Mouse (Mus musculus): Measurements from ENCODE around the gene Fyb. TPM values are rescaled to one million over a fixed set of nuclear protein-coding genes. Genes with fewer than 3 reads are reported as not detected.

Fyb gene
- total RNA-seq, 1 experiment = not detected

GRCm38 (mm10) chr15:6645498-6645897 lies 122.8 kb downstream of the Fyb start:
- in situ Hi-C loops (cut with MboI; ENCODE audit: low sequenced_read_pairs in 2 of 2, unreplicated experiment in 2 of 2) = loop anchor here in 1 of 2 experiments (25.0 kb wide), 1 partner anchor 567 kb away; no protein-coding TSS in a partner anchor
- Histone ChIP-seq H3K4me3 (ENCODE audit: insufficient read depth in 1 of 2, low read depth in 1 of 2, low read length in 2 of 2, poor library complexity in 1 of 2, severe bottlenecking in 1 of 2) (no peak overlapping the region), H3K36me3 (ENCODE audit: control insufficient read depth, insufficient read depth, low read length, poor library complexity, severe bottlenecking) (no peaks in the 10 kb centered on the region), H3K27ac (ENCODE audit: insufficient read depth, low read depth, low read length, poor library complexity, severe bottlenecking) (no peak overlapping the region), H3K9me3 (ENCODE audit: control insufficient read depth, insufficient read depth, low read depth, low read length) (no peaks in the 10 kb centered on the region), H3K4me1 (ENCODE audit: control insufficient read depth in 2 of 2, insufficient read depth in 2 of 2, low read length in 2 of 2, poor library complexity in 1 of 2) (no peaks in the 10 kb centered on the region), H3K9ac (ENCODE audit: insufficient read depth, low read depth, low read length, poor library complexity, severe bottlenecking) (no peak overlapping the region)
- TF ChIP-seq ZNF384 (IDR thresholded peaks at IDR 0.05; ENCODE audit: low read depth, low read length) = no peak
- no peak for TF ChIP-seq CHD2 (IDR thresholded peaks at IDR 0.05; ENCODE audit: low read depth, low read length)
- TF ChIP-seq ZC3H11A (IDR thresholded peaks at IDR 0.05; ENCODE audit: borderline replicate concordance, low read depth, low read length) = no peak
- TF ChIP-seq MAFK (IDR thresholded peaks at IDR 0.05; ENCODE audit: insufficient read depth, low read depth, low read length) = no peak
- no peak for TF ChIP-seq HCFC1 (IDR thresholded peaks at IDR 0.05; ENCODE audit: borderline replicate concordance, insufficient read depth, low read length)
- DNase-seq (ENCODE audit: low read depth, low spot score) = no peak

DNA sequence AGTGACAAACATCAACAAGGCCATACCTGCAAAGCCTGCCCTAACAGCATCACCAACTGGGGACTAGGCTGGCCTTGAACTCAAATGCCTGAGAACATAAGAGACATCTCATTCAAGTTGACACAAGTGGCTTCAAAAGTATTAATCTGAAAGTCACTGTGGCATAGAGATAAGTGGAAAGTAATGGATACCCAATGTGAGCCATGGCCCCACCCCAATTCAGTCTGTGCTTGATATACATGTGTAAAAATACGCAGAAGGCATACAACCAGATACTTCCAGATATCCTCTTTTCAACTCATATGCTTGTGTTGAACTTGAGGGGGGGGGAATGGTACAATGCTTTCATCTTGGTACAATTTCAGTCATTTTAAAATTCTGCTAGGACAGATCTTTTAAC lies 124.4 kb downstream of the Fyb start:
- no peak for DNase-seq (ENCODE audit: low read depth, low spot score)
- in situ Hi-C loops (cut with MboI; ENCODE audit: low sequenced_read_pairs in 2 of 2, unreplicated experiment in 2 of 2) = loop anchor here in 1 of 2 experiments (25.0 kb wide), 1 partner anchor 565 kb away; no protein-coding TSS in a partner anchor
- H3K9me3 ChIP-seq (ENCODE audit: control insufficient read depth, insufficient read depth, low read depth, low read length) = no peaks in the 10 kb centered on the region
- TF ChIP-seq HCFC1 (IDR thresholded peaks at IDR 0.05; ENCODE audit: borderline replicate concordance, insufficient read depth, low read length) (no peak), CHD2 (IDR thresholded peaks at IDR 0.05; ENCODE audit: low read depth, low read length) (no peak), ZC3H11A (IDR thresholded peaks at IDR 0.05; ENCODE audit: borderline replicate concordance, low read depth, low read length) (no peak), MAFK (IDR thresholded peaks at IDR 0.05; ENCODE audit: insufficient read depth, low read depth, low read length) (no peak), ZNF384 (IDR thresholded peaks at IDR 0.05; ENCODE audit: low read depth, low read length) (no peak)
- H3K4me3 ChIP-seq (ENCODE audit: insufficient read depth in 1 of 2, low read depth in 1 of 2, low read length in 2 of 2, poor library complexity in 1 of 2, severe bottlenecking in 1 of 2) = no peak overlapping the region
- H3K36me3 ChIP-seq (ENCODE audit: control insufficient read depth, insufficient read depth, low read length, poor library complexity, severe bottlenecking) = no peaks in the 10 kb centered on the region
- H3K9ac ChIP-seq (ENCODE audit: insufficient read depth, low read depth, low read length, poor library complexity, severe bottlenecking) = no peak overlapping the region
- H3K27ac ChIP-seq (ENCODE audit: insufficient read depth, low read depth, low read length, poor library complexity, severe bottlenecking) = no peak overlapping the region
- H3K4me1 ChIP-seq (ENCODE audit: control insufficient read depth in 2 of 2, insufficient read depth in 2 of 2, low read length in 2 of 2, poor library complexity in 1 of 2) = no peaks in the 10 kb centered on the region

DNA sequence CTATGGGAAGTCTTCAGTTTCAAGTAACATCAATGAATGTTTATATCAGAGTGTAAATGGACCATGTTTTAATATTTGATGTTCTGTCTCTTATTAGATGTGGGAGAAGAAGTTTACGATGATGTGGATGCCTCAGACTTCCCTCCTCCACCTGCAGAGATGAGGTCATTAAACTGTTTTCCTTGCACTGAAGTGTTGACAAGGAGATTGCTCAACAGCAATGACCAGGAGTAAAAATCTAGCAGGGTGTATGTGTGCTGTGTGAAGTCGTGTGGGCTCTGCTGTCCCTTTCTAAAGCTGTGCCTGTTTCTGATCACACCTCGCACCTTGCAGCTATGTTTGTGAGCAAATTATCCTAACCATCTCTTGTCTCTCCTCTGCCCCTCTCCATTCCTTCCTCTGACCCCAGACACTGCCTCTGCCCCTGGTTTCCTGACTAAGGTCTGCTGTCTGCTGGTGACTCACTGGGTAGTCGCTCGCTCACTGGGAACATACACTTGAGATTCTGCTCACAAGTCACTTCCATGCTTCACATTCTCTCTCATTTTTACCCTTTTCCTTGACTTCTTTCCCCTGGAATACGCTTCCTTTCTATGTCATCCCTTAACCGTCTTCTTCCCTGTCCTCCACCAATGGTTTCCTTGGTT lies 126.2 kb downstream of the Fyb start:
- no peak for DNase-seq (ENCODE audit: low read depth, low spot score)

DNA sequence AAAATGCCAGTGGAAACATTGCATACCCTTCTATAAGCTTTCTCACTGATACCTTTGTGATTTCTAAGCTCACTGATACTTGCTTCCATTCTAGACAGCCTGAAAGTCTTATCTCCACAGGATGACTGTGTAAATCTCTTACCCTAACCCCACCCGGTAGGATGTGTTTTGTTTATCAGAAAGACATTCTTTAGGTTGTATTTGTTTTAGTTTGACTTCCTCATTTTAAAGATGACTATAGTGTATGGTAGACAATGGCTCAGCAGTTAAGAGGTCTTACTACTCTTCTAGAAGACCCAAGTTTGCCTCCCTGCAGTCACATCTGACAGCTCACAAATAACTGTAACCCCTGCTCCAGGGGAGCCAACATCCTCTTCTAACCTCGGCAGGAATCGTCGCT lies 130.4 kb downstream of the Fyb start:
- in situ Hi-C loops (cut with MboI; ENCODE audit: low sequenced_read_pairs in 2 of 2, unreplicated experiment in 2 of 2) = no loop called here
- DNase-seq (ENCODE audit: low read depth, low spot score) = no peak

More for the DNA sequence above, 126.2 kb downstream of the Fyb start:
- Histone ChIP-seq H3K36me3 (ENCODE audit: control insufficient read depth, insufficient read depth, low read length, poor library complexity, severe bottlenecking) (no peaks in the 10 kb centered on the region), H3K4me1 (ENCODE audit: control insufficient read depth in 2 of 2, insufficient read depth in 2 of 2, low read length in 2 of 2, poor library complexity in 1 of 2) (no peaks in the 10 kb centered on the region), H3K4me3 (ENCODE audit: insufficient read depth in 1 of 2, low read depth in 1 of 2, low read length in 2 of 2, poor library complexity in 1 of 2, severe bottlenecking in 1 of 2) (no peak overlapping the region), H3K9me3 (ENCODE audit: control insufficient read depth, insufficient read depth, low read depth, low read length) (no peaks in the 10 kb centered on the region), H3K27ac (ENCODE audit: insufficient read depth, low read depth, low read length, poor library complexity, severe bottlenecking) (no peak overlapping the region), H3K9ac (ENCODE audit: insufficient read depth, low read depth, low read length, poor library complexity, severe bottlenecking) (no peak overlapping the region)
- no peak for TF ChIP-seq ZC3H11A (IDR thresholded peaks at IDR 0.05; ENCODE audit: borderline replicate concordance, low read depth, low read length)
- no peak for TF ChIP-seq ZNF384 (IDR thresholded peaks at IDR 0.05; ENCODE audit: low read depth, low read length)
- TF ChIP-seq MAFK (IDR thresholded peaks at IDR 0.05; ENCODE audit: insufficient read depth, low read depth, low read length) = no peak
- no peak for TF ChIP-seq CHD2 (IDR thresholded peaks at IDR 0.05; ENCODE audit: low read depth, low read length)
- TF ChIP-seq HCFC1 (IDR thresholded peaks at IDR 0.05; ENCODE audit: borderline replicate concordance, insufficient read depth, low read length) = no peak
- in situ Hi-C loops (cut with MboI; ENCODE audit: low sequenced_read_pairs in 2 of 2, unreplicated experiment in 2 of 2) = loop anchor here in 1 of 2 experiments (25.0 kb wide), 1 partner anchor 563 kb away; no protein-coding TSS in a partner anchor

More for the DNA sequence above, 130.4 kb downstream of the Fyb start:
- no peak overlapping the region for H3K4me3 ChIP-seq (ENCODE audit: insufficient read depth in 1 of 2, low read depth in 1 of 2, low read length in 2 of 2, poor library complexity in 1 of 2, severe bottlenecking in 1 of 2)
- TF ChIP-seq HCFC1 (IDR thresholded peaks at IDR 0.05; ENCODE audit: borderline replicate concordance, insufficient read depth, low read length) (no peak), ZNF384 (IDR thresholded peaks at IDR 0.05; ENCODE audit: low read depth, low read length) (no peak), ZC3H11A (IDR thresholded peaks at IDR 0.05; ENCODE audit: borderline replicate concordance, low read depth, low read length) (no peak), MAFK (IDR thresholded peaks at IDR 0.05; ENCODE audit: insufficient read depth, low read depth, low read length) (no peak)
- H3K4me1 ChIP-seq (ENCODE audit: control insufficient read depth in 2 of 2, insufficient read depth in 2 of 2, low read length in 2 of 2, poor library complexity in 1 of 2) = no peaks in the 10 kb centered on the region
- H3K27ac ChIP-seq (ENCODE audit: insufficient read depth, low read depth, low read length, poor library complexity, severe bottlenecking) = no peak overlapping the region
- H3K9ac ChIP-seq (ENCODE audit: insufficient read depth, low read depth, low read length, poor library complexity, severe bottlenecking) = no peak overlapping the region
- no peaks in the 10 kb centered on the region for H3K9me3 ChIP-seq (ENCODE audit: control insufficient read depth, insufficient read depth, low read depth, low read length)
- no peaks in the 10 kb centered on the region for H3K36me3 ChIP-seq (ENCODE audit: control insufficient read depth, insufficient read depth, low read length, poor library complexity, severe bottlenecking)
